In the genomic region with DNA sequence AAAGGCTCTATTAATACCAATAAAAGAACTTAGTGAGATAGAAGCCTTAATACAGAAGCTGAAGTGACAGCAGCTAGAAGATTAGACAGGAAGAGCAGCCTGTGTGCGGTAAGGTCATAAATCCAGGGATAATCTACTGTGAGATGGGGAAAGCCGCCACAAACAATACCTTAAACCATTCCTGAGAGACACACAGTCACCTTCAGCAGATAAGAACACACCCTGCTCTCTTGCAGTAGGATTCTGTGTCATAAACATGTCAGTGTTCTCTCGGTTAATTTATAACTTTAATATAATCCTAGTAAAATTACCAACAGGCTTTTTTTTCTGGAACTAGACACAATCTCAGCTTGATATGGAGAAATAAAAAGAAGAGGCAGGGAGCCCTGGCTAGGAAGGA, we compare ENCODE assay signal across 17 mouse cellular contexts.
"Had no signal": no experiment of that assay in that cellular context is flagged by ENCODE, and none has a peak within 500 bp of the region (broad histone marks: within the 10 kb centered on the region; RNA-seq: fewer than 3 reads in every experiment).

No protein-coding gene starts in this region.

- ATAC-seq: liver, postnatal 0 days; lung, postnatal 0 days; midbrain, embryonic 15.5 days had no signal

- H3K36me3 ChIP-seq: midbrain, embryonic 12.5 days; midbrain, embryonic 15.5 days had no signal

- H3K9ac ChIP-seq: limb, embryonic 12.5 days; limb, embryonic 15.5 days; liver, embryonic 14.5 days; liver, postnatal 0 days; lung, embryonic 14.5 days; midbrain, embryonic 12.5 days; midbrain, embryonic 15.5 days had no signal

- H3K4me1 ChIP-seq: limb, embryonic 15.5 days; midbrain, embryonic 15.5 days had no signal

- H3K9me3 ChIP-seq: limb, embryonic 12.5 days; limb, embryonic 15.5 days; midbrain, embryonic 12.5 days; midbrain, embryonic 15.5 days had no signal

- DNase-seq: kidney, adult 18-20 months; kidney, adult 9 months; kidney, postnatal 14 days; left cerebral cortex, postnatal 4 days; liver, postnatal 0 days; lung, embryonic 14.5 days; right cerebral cortex, postnatal 25 days; thymus, postnatal 25 days had no signal

- H3K27me3 ChIP-seq: limb, embryonic 12.5 days; limb, embryonic 15.5 days; midbrain, embryonic 12.5 days; midbrain, embryonic 15.5 days had no signal

- H3K4me3 ChIP-seq: layer of hippocampus, adult 2 months; limb, embryonic 12.5 days; limb, embryonic 15.5 days; midbrain, embryonic 12.5 days; midbrain, embryonic 15.5 days had no signal

- H3K27ac ChIP-seq: layer of hippocampus, adult 2 months; limb, embryonic 12.5 days; limb, embryonic 15.5 days; liver, embryonic 14.5 days; macrophage; midbrain, embryonic 12.5 days; midbrain, embryonic 15.5 days had no signal

- H3K4me2 ChIP-seq: limb, embryonic 12.5 days; limb, embryonic 15.5 days; liver, embryonic 11.5 days; lung, embryonic 14.5 days; midbrain, embryonic 12.5 days; midbrain, embryonic 15.5 days had no signal
